Mouse (Mus musculus) intestine, embryonic 14.5 days (tissue): ENCODE results near the gene Hmgn3. TPM values are rescaled to one million over a fixed set of nuclear protein-coding genes. Genes with fewer than 3 reads are reported as not detected.

ENCODE experiments used
- ATAC-seq: fragments of 200-750 bp; cut with Nextera tagmentation; replicated peaks from 2 replicates; pipeline ENCODE4 v1.8.0; 2017; ENCODE audit warnings: low read depth, moderate number of reproducible peaks, moderate TSS enrichment, moderate library complexity; ENCODE audit not compliant: low FRiP score, low TSS enrichment
- DNase-seq: peaks from one replicate; pipeline ENCODE4 v3.0.0-alpha.2; 2018; ENCODE audit warnings: low spot score
- H3K27ac ChIP-seq: fragments of 300-500 bp; sonication (generic); 2 replicates; pipeline ENCODE4 v1.5.1; 2014; ENCODE audit warnings: low read depth, mild to moderate bottlenecking, control low read depth
- H3K27me3 ChIP-seq: fragments of 300-500 bp; sonication (generic); replicated peaks from 2 replicates; pipeline ENCODE4 v1.6.1; 2014; ENCODE audit warnings: low read length, control low read depth; ENCODE audit not compliant: control insufficient read depth, insufficient read depth
- H3K36me3 ChIP-seq: fragments of 300-500 bp; sonication (generic); 2 replicates; pipeline ENCODE4 v1.6.1; 2014; ENCODE audit warnings: low read length, control low read depth; ENCODE audit not compliant: control insufficient read depth, insufficient read depth
- H3K4me1 ChIP-seq: fragments of 300-500 bp; sonication (generic); replicated peaks from 2 replicates; pipeline ENCODE4 v1.6.1; 2014; ENCODE audit warnings: low read length, control low read depth, mixed read lengths; ENCODE audit not compliant: control insufficient read depth, insufficient read depth
- H3K4me2 ChIP-seq: fragments of 300-500 bp; sonication (generic); 2 replicates; pipeline ENCODE4 v1.6.1; 2014; ENCODE audit warnings: low read length
- H3K4me3 ChIP-seq: fragments of 300-500 bp; sonication (generic); 2 replicates; pipeline ENCODE4 v1.5.1; 2014; ENCODE audit warnings: low read depth, low read length, control low read depth, mixed read lengths
- H3K9ac ChIP-seq: fragments of 300-500 bp; sonication (generic); 2 replicates; pipeline ENCODE4 v1.6.1; 2014; ENCODE audit warnings: mild to moderate bottlenecking, low read length
- H3K9me3 ChIP-seq: fragments of 300-500 bp; sonication (generic); 2 replicates; pipeline ENCODE4 v1.6.1; 2016; ENCODE audit warnings: low read length, control low read depth; ENCODE audit not compliant: control insufficient read depth
- WGBS: fragments of 180-500 bp; shearing (Covaris S2); extraction: QIAGEN DNeasy Blood & Tissue Kit; methylation state at CpG from one replicate; pipeline ENCODE4 v1.1.7; 2014; 5-methylcytosine and 5-hydroxymethylcytosine counted together
- polyA plus RNA-seq: library from polyadenylated mRNA; unstranded; fragments of >200 nt; fragmentation: Nextera tagmentation; extraction: Ambion mirVana; gene quantifications from 2 replicates; pipeline ENCODE4 v1.2.1, GENCODE M21; 2014

The Hmgn3 gene
- polyA plus RNA-seq, 1 experiment from 2014 or later, result 71.6 TPM

GRCm38 (mm10) chr9:83119211-83119610, 27.3 kb downstream of the Hmgn3 start:
- Histone ChIP-seq H3K27ac (no peak overlapping the region), H3K9ac (no peak overlapping the region), H3K27me3 (no peaks in the 10 kb centered on the region), H3K9me3 (no peaks in the 10 kb centered on the region), H3K4me2 (no peak overlapping the region), H3K4me3 (no peak overlapping the region), H3K4me1 (no peaks in the 10 kb centered on the region), H3K36me3 (no peaks in the 10 kb centered on the region)
- 80% methylated on average over 2 of the region's 2 CpGs for WGBS
- ATAC-seq (no peak), DNase-seq (no peak)

DNA sequence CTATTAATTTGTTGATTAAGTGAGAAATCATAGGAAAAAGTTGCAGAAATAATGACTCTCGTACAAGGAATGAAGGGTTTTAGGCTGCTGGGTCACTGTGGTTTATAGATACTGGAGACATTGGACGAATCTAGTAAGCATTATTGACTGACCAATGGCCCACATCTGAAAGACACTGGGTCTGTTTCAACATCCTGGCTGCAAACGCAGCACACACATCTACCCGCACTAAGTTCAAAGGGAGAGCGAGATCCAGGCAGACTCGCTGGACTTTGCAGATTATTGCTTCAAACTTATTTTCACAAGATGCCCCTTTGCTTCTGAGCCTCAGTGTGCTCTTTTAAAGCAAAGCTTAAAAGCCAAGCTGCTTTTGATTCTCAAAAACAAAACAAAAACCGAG, 29.0 kb downstream of the Hmgn3 start:
- no peaks in the 10 kb centered on the region for H3K9me3 ChIP-seq
- H3K4me1 ChIP-seq, result no peaks in the 10 kb centered on the region
- no peak for ATAC-seq
- H3K4me3 ChIP-seq, result no peak overlapping the region
- 85% methylated on average over 7 of the region's 7 CpGs for WGBS
- H3K36me3 ChIP-seq, result no peaks in the 10 kb centered on the region
- H3K27me3 ChIP-seq, result no peaks in the 10 kb centered on the region
- H3K9ac ChIP-seq, result no peak overlapping the region
- no peak for DNase-seq
- no peak overlapping the region for H3K27ac ChIP-seq
- no peak overlapping the region for H3K4me2 ChIP-seq

DNA sequence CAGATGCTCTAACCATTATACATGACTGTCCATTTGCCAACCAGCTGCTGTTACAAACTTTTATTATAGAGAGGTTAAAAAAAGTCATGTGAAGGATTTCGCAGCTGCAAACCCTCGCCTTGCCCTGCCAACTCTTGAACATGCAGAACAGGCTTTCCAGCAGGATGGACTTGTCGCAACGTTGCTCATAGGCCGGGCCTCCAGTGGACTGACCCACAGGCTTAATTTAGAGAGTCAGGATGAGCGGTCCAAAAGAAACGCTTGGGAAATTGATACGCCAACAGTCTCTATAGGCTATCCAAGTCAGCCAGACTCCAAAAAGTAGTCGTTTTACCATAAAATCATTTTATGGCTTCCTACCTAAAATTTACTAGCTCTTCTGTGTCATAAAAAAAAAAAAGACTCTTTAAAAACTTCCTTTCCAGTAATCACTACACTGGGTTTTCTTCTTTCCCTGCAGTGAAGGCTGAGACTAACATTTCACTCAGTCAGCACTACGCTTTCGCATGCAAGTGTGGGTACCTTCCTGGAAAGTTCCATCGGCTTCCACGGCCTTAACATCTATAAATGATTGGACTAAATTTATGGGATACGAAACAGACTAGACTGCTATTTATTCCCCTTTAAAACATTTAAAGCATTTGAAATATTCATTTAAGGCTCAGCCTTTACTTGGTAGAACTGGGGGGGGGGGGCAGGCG, 29.6 kb downstream of the Hmgn3 start:
- H3K4me3 ChIP-seq, result no peak overlapping the region
- H3K36me3 ChIP-seq, result no peaks in the 10 kb centered on the region
- WGBS, result 83% methylated on average over 15 of the region's 15 CpGs
- no peak for DNase-seq
- H3K4me2 ChIP-seq, result no peak overlapping the region
- H3K27ac ChIP-seq, result no peak overlapping the region
- no peak for ATAC-seq
- H3K27me3 ChIP-seq, result no peaks in the 10 kb centered on the region
- no peak overlapping the region for H3K9ac ChIP-seq
- H3K9me3 ChIP-seq, result no peaks in the 10 kb centered on the region
- no peaks in the 10 kb centered on the region for H3K4me1 ChIP-seq

DNA sequence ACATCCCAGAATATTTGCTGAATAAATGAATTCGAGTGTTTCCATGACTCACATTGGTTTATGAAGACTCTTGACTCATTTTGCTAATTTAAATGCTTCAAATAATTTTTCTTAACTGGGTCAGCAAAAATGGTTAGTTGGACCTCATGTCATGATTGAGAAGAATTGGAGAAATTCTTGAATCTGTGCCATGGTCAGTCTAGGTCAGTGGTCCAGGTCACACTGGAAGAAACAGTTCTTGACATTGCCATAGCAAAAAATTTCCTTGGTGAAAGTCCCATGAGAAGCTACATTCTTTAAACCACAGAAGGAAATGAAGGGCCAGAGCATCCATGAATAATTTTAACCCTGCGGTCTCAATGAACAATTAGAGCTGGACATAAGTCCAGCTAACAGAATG, 30.8 kb downstream of the Hmgn3 start:
- Histone ChIP-seq H3K4me3 (no peak overlapping the region), H3K27me3 (no peaks in the 10 kb centered on the region), H3K4me2 (no peak overlapping the region), H3K9me3 (no peaks in the 10 kb centered on the region), H3K36me3 (no peaks in the 10 kb centered on the region), H3K9ac (no peak overlapping the region), H3K27ac (no peak overlapping the region), H3K4me1 (no peaks in the 10 kb centered on the region)
- ATAC-seq (no peak), DNase-seq (no peak)
- 88% methylated on average over 2 of the region's 2 CpGs for WGBS

- no peak overlapping the region for H3K4me2 ChIP-seq
- H3K4me1 ChIP-seq, result no peaks in the 10 kb centered on the region
- no peak overlapping the region for H3K4me3 ChIP-seq
- no peak overlapping the region for H3K9ac ChIP-seq
- H3K27ac ChIP-seq, result no peak overlapping the region
- ATAC-seq, result no peak
- no peaks in the 10 kb centered on the region for H3K9me3 ChIP-seq
- H3K36me3 ChIP-seq, result no peaks in the 10 kb centered on the region
- 84% methylated on average over 10 of the region's 10 CpGs for whole genome bisulfite sequencing
- no peaks in the 10 kb centered on the region for H3K27me3 ChIP-seq
- DNase-seq, result no peak
Measured at GRCm38 (mm10) chr9:83113800-83114217, 32.7 kb downstream of the Hmgn3 start.

DNA sequence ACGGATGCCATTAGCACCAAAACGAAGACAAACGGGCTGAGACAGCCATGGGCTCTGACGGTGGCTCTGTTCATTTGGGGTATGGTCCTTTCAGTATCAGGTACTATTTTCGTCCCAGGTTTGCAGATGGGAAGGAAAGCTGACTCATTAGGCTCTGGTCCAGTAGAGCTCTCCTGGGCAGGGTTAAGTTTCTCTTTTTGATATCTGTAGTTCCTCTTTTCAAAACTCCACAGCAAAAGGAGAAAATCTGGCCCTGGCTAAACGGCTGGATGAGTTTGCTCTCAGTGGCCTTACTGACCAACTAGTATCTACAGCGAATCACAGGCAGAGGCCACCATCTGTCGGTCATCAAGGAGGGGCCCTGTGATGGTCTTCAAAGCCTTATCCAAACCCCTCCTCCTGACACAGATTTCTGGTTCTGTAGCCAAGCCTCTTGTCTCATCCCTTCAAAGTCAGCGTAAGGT, 34.1 kb downstream of the Hmgn3 start:
- H3K4me3 ChIP-seq, result no peak overlapping the region
- no peaks in the 10 kb centered on the region for H3K36me3 ChIP-seq
- no peaks in the 10 kb centered on the region for H3K9me3 ChIP-seq
- H3K27me3 ChIP-seq, result no peaks in the 10 kb centered on the region
- no peak for ATAC-seq
- H3K27ac ChIP-seq, result no peak overlapping the region
- no peak overlapping the region for H3K9ac ChIP-seq
- H3K4me1 ChIP-seq, result no peaks in the 10 kb centered on the region
- DNase-seq, result no peak
- 67% methylated on average over 9 of the region's 9 CpGs for WGBS
- H3K4me2 ChIP-seq, result no peak overlapping the region

GRCm38 (mm10) chr9:83111789-83112188, 34.7 kb downstream of the Hmgn3 start:
- ATAC-seq, result no peak

DNA sequence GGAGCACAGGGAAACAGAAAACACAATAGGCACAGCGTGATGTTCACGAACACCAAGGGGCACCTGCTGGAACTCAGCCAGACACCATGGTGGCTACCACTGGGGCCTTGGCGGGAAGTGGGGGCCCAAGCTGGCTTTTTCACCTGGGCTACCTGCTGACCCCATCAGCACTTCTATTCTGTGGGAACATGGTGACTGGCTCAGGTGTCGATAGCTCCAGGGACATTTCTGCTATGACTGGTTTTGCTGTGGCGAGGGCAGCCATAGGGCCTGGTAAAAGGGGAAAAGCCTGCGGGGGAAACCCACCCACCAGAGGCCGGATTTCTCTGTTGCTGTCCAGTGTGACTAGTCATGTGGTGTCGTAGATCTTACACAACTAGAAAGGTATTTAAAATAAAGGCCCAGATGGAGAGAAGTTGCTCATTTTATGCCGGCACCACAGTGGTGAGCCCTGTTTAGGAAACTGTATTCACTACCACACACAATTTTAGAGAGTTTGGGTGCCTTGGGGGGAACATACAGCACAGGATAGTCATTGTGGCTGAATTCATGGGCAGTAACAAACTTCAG, 35.3 kb downstream of the Hmgn3 start:
- Histone ChIP-seq H3K9ac (no peak overlapping the region), H3K4me2 (no peak overlapping the region), H3K36me3 (no peaks in the 10 kb centered on the region), H3K27ac (no peak overlapping the region), H3K9me3 (no peaks in the 10 kb centered on the region), H3K4me3 (no peak overlapping the region), H3K27me3 (no peaks in the 10 kb centered on the region), H3K4me1 (no peaks in the 10 kb centered on the region)
- 88% methylated on average over 9 of the region's 9 CpGs for WGBS
- DNase-seq (no peak), ATAC-seq (no peak)

More at GRCm38 (mm10) chr9:83111789-83112188, 34.7 kb downstream of the Hmgn3 start:
- 68% methylated on average over 3 of the region's 3 CpGs for WGBS
- no peak for DNase-seq
- H3K9ac ChIP-seq, result no peak overlapping the region
- H3K36me3 ChIP-seq, result no peaks in the 10 kb centered on the region
- no peak overlapping the region for H3K4me3 ChIP-seq
- H3K27me3 ChIP-seq, result no peaks in the 10 kb centered on the region
- no peak overlapping the region for H3K27ac ChIP-seq
- no peaks in the 10 kb centered on the region for H3K4me1 ChIP-seq
- no peak overlapping the region for H3K4me2 ChIP-seq
- H3K9me3 ChIP-seq, result no peaks in the 10 kb centered on the region
